Comparison of ENCODE assay signal across 14 mouse cellular contexts in the genomic region with DNA sequence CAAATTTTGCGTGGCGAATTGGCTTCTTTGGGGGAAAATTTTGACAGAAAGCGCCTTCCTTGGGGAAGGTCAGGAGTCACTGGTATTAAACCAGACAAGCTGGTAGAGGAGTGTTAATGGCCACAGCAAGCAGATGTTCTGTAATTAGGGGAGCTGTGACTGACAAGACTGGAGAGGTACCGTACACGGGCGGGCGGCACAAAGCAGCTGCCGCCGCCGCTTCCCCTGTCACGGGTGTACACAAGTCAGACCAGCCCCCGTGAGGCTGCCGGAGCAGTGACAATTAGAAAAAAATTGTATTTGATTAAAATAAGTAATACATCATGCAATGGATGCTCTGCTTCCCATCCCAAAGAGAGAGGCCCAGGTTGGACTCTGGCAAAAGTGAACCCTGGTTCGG.
DNase-seq lines count a peak whose midpoint lies in the region; ATAC-seq lines count a peak whose summit lies in the region.
"Had no signal": no experiment of that assay in that cellular context is flagged by ENCODE, and none has a peak within 500 bp of the region (broad histone marks: within the 10 kb centered on the region; RNA-seq: fewer than 3 reads in every experiment).

No protein-coding gene starts in this region.

- H3K27me3 ChIP-seq in neural tube, embryonic 11.5 days (ENCODE audit: control insufficient read depth, insufficient read depth, low read length): no peaks in the 10 kb centered on the region
- H3K27me3 ChIP-seq in forebrain, embryonic 14.5 days (replicated peaks; ENCODE audit: control insufficient read depth, insufficient read depth, low read length): no peaks in the 10 kb centered on the region
- no peaks in the 10 kb centered on the region for H3K27me3 ChIP-seq in hindbrain, embryonic 14.5 days (ENCODE audit: control insufficient read depth, insufficient read depth, low read length)
- H3K27me3 ChIP-seq in neural tube, embryonic 14.5 days (ENCODE audit: control insufficient read depth, insufficient read depth, low read length): no peaks in the 10 kb centered on the region

- no peaks in the 10 kb centered on the region for H3K36me3 ChIP-seq in neural tube, embryonic 11.5 days (ENCODE audit: control insufficient read depth, insufficient read depth, low read length)
- H3K36me3 ChIP-seq in forebrain, embryonic 14.5 days (ENCODE audit: control insufficient read depth, insufficient read depth, low read length): no peaks in the 10 kb centered on the region
- no peaks in the 10 kb centered on the region for H3K36me3 ChIP-seq in hindbrain, embryonic 14.5 days (replicated peaks; ENCODE audit: control insufficient read depth, insufficient read depth)
- H3K36me3 ChIP-seq in neural tube, embryonic 14.5 days (ENCODE audit: control insufficient read depth, insufficient read depth, low read length): no peaks in the 10 kb centered on the region
- H3K36me3 ChIP-seq: heart, embryonic 13.5 days; liver, embryonic 15.5 days had no signal

- ATAC-seq in neural tube, embryonic 11.5 days (ENCODE audit: insufficient read depth, low FRiP score, low TSS enrichment): peak; percentile 60; the same call in 1 of the 2 replicates
- ATAC-seq in forebrain, embryonic 14.5 days: peak; percentile 61
- 0 out of 2 replicates have a peak, but pooled peaks have one; percentile 43 for ATAC-seq in hindbrain, embryonic 14.5 days (ENCODE audit: low FRiP score)
- ATAC-seq in neural tube, embryonic 14.5 days (ENCODE audit: low read depth): peak; percentile 49; the same call in 1 of the 2 replicates

- no peak overlapping the region for H3K27ac ChIP-seq in neural tube, embryonic 11.5 days (ENCODE audit: low read depth, low read length)
- no peak overlapping the region; the same call in 1 of the 2 replicates for H3K27ac ChIP-seq in forebrain, embryonic 14.5 days (ENCODE audit: low read depth, low read length)
- H3K27ac ChIP-seq in hindbrain, embryonic 14.5 days: 0 out of 2 replicates have a peak overlapping the region, but pooled peaks have one; percentile 16
- H3K27ac ChIP-seq in neural tube, embryonic 14.5 days (ENCODE audit: low read depth, low read length): 0 out of 2 replicates have a peak overlapping the region, but pooled peaks have one; percentile 12
- H3K27ac ChIP-seq: heart, embryonic 13.5 days; liver, embryonic 15.5 days; macrophage had no signal

- no peaks in the 10 kb centered on the region for H3K9me3 ChIP-seq in neural tube, embryonic 11.5 days (ENCODE audit: control insufficient read depth, low read length)
- no peaks in the 10 kb centered on the region for H3K9me3 ChIP-seq in forebrain, embryonic 14.5 days (replicated peaks; ENCODE audit: control insufficient read depth, low read length)
- H3K9me3 ChIP-seq in hindbrain, embryonic 14.5 days (ENCODE audit: control insufficient read depth, low read length): no peaks in the 10 kb centered on the region
- no peaks in the 10 kb centered on the region for H3K9me3 ChIP-seq in neural tube, embryonic 14.5 days (ENCODE audit: control insufficient read depth, low read length)
- H3K9me3 ChIP-seq: heart, embryonic 13.5 days; liver, embryonic 15.5 days had no signal

- DNase-seq in neural tube, embryonic 11.5 days (ENCODE audit: low spot score): no peak
- no peak for DNase-seq in neural tube, embryonic 10.5 days (ENCODE audit: extremely low spot score, low spot score)
- DNase-seq in forebrain, embryonic 14.5 days (ENCODE audit: low spot score): peak; percentile 66
- DNase-seq in hindbrain, embryonic 14.5 days (ENCODE audit: low spot score): no peak
- no peak for DNase-seq in ovary, postnatal 10 days (ENCODE audit: low spot score)
- no peak for DNase-seq in lung, postnatal 14 days
- DNase-seq: cerebellum, adult 11 months; gastrocnemius, postnatal 14 days; spleen, adult 18-20 months had no signal

- peaks cover 3% of the 10 kb centered on the region; the same call in 1 of the 2 replicates for H3K4me1 ChIP-seq in neural tube, embryonic 11.5 days (ENCODE audit: control insufficient read depth, insufficient read depth, low read length)
- peaks cover 38% of the 10 kb centered on the region for H3K4me1 ChIP-seq in forebrain, embryonic 14.5 days (ENCODE audit: control insufficient read depth, insufficient read depth, low read length)
- H3K4me1 ChIP-seq in hindbrain, embryonic 14.5 days (replicated peaks; ENCODE audit: control insufficient read depth, insufficient read depth, low read length): peaks cover 33% of the 10 kb centered on the region
- peaks cover 15% of the 10 kb centered on the region; the same call in 1 of the 2 replicates for H3K4me1 ChIP-seq in neural tube, embryonic 14.5 days (ENCODE audit: control insufficient read depth, insufficient read depth, low read length)
- H3K4me1 ChIP-seq: liver, embryonic 15.5 days had no signal

- no peak overlapping the region for H3K4me3 ChIP-seq in neural tube, embryonic 11.5 days (ENCODE audit: low read depth, low read length)
- no peak overlapping the region for H3K4me3 ChIP-seq in forebrain, embryonic 14.5 days (ENCODE audit: low read depth, low read length)
- no peak overlapping the region for H3K4me3 ChIP-seq in hindbrain, embryonic 14.5 days (replicated peaks; ENCODE audit: low read length)
- H3K4me3 ChIP-seq in neural tube, embryonic 14.5 days (ENCODE audit: low read depth, low read length): no peak overlapping the region
- H3K4me3 ChIP-seq: myocyte had no signal

- no peak overlapping the region for H3K4me2 ChIP-seq in neural tube, embryonic 11.5 days (ENCODE audit: low read depth)
- H3K4me2 ChIP-seq in forebrain, embryonic 14.5 days (ENCODE audit: low read length): no peak overlapping the region
- no peak overlapping the region for H3K4me2 ChIP-seq in hindbrain, embryonic 14.5 days (replicated peaks)
- H3K4me2 ChIP-seq in neural tube, embryonic 14.5 days (ENCODE audit: low read depth, low read length): no peak overlapping the region

- no peak overlapping the region for H3K9ac ChIP-seq in neural tube, embryonic 11.5 days (ENCODE audit: low read length)
- peak overlapping the region; percentile 9; the same call in 1 of the 2 replicates for H3K9ac ChIP-seq in forebrain, embryonic 14.5 days (ENCODE audit: low read length)
- 0 out of 2 replicates have a peak overlapping the region, but pooled peaks have one; percentile 32 for H3K9ac ChIP-seq in hindbrain, embryonic 14.5 days
- no peak overlapping the region for H3K9ac ChIP-seq in neural tube, embryonic 14.5 days (replicated peaks; ENCODE audit: low read depth, low read length)
- H3K9ac ChIP-seq: liver, embryonic 15.5 days had no signal

- WGBS in neural tube, embryonic 11.5 days: 59% methylated on average over 14 of the region's 14 CpGs
- 47% methylated on average over 14 of the region's 14 CpGs for WGBS in forebrain, embryonic 14.5 days
- WGBS in hindbrain, embryonic 14.5 days: 36% methylated on average over 14 of the region's 14 CpGs
- 36% methylated on average over 14 of the region's 14 CpGs for WGBS in neural tube, embryonic 14.5 days

Comparison
In these comparisons a context has a peak if more than half of its experiments do, and no peak if none do; other contexts are left out.
1. H3K27ac ChIP-seq: peak in hindbrain, embryonic 14.5 days (single experiment) and neural tube, embryonic 14.5 days (single experiment); none in neural tube, embryonic 11.5 days (single experiment) and forebrain, embryonic 14.5 days (single experiment).
2. H3K9ac ChIP-seq: peak in forebrain, embryonic 14.5 days (single experiment) and hindbrain, embryonic 14.5 days (single experiment); none in neural tube, embryonic 11.5 days (single experiment) and neural tube, embryonic 14.5 days (single experiment).
3. Peak in every context shown above with its lines, with median percentiles within 50 percentile points of each other: ATAC-seq.